Mouse (Mus musculus): ENCODE results near the gene Prr7.

GRCm38 (mm10) chr13:55451785-55452549, 12.1 kb upstream of the Prr7 start:
- no peak for TF ChIP-seq CTCF (IDR thresholded peaks at IDR 0.05; ENCODE audit: low read depth)
- TF ChIP-seq EP300 (optimal IDR thresholded peaks at IDR 0.05) = no peak

Data from stomach, postnatal 0 days (tissue).